Mouse (Mus musculus) layer of hippocampus, adult 2 months (tissue): ENCODE measurements around the gene Piga. TPM values are rescaled to one million over a fixed set of nuclear protein-coding genes. Genes with fewer than 3 reads are reported as not detected.

Source experiments
- DNase-seq, 2 experiments: peaks; one replicate each; pipeline ENCODE4 v3.0.0; 2022; ENCODE audit warnings: low spot score in 2 of 2
- H3K27ac ChIP-seq: fragments of 200-600 bp; 2 replicates; pipeline ENCODE4 v1.8.1; 2022
- H3K4me3 ChIP-seq: fragments of 200-600 bp; 2 replicates; pipeline ENCODE4 v1.8.1; 2022; ENCODE audit warnings: mild to moderate bottlenecking
- CTCF ChIP-seq: fragments of 200-600 bp; conservative IDR thresholded peaks from 2 replicates; pipeline ENCODE4 v1.8.1; 2022; ENCODE audit warnings: antibody characterized with exemption, mild to moderate bottlenecking, moderate library complexity
- total RNA-seq, 2 experiments: library from RNA; stranded (reverse); gene quantifications; 2 replicates each; pipeline ENCODE4 v1.2.3; 2021

Gene Piga
- total RNA-seq, 2 experiments from 2014 or later: 7.0 to 9.4 TPM

DNA sequence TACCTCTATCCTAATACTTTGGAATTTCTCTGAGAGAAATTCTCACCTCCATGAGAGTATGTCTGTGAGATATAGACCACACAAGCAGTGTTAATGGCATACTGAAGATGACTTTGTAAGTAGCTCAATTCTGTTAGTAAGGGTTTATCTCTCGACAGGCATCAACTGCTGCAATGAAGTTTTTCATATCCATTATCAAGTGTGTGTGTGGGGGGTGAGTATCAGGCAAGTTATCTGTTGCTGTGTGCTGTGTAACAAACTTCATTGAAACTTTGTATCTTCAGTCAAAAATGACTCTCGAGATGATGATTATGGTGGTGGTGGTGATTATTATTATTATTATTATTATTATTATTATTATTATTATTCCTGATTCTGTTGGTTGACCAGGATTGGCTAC is 2.8 kb upstream of the Piga start:
- Histone ChIP-seq H3K4me3 (no peak overlapping the region), H3K27ac (no peak overlapping the region)
- TF ChIP-seq CTCF: no peak
- no peak for DNase-seq

- Histone ChIP-seq H3K4me3 (no peak overlapping the region), H3K27ac (no peak overlapping the region)
- TF ChIP-seq CTCF: no peak
- DNase-seq: peak in 1 of 2 experiments; percentile 20
Measured at GRCm38 (mm10) chrX:164418008-164418407, 1.6 kb upstream of the Piga start.

GRCm38 (mm10) chrX:164419955-164420354 is 368 bp downstream of the Piga start:
- DNase-seq: no peak
- peak overlapping the region; percentile 71 for H3K4me3 ChIP-seq
- H3K27ac ChIP-seq: peak overlapping the region; percentile 73
- no peak for TF ChIP-seq CTCF

DNA sequence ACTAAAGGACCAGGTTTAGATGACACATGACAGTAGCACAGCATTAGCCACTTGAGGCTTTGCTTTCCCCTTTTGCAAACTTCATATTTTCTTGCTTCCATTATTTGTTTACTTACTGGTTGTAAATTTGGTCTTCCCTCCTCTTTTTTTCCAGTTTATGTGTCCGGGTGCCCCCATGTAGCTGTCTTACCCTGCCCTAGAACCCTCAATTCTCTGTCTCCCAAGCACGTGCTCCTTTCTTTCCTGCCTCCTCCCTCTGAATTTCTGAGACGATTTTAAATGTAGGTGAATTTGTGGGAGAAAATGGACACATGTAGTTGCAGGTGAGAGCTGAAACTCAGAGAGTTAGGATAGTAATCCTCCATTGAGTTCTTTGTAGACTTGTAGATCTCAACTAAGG is 931 bp downstream of the Piga start:
- DNase-seq: no peak
- TF ChIP-seq CTCF: no peak
- peak overlapping the region; percentile 71 for H3K4me3 ChIP-seq
- no peak overlapping the region for H3K27ac ChIP-seq

DNA sequence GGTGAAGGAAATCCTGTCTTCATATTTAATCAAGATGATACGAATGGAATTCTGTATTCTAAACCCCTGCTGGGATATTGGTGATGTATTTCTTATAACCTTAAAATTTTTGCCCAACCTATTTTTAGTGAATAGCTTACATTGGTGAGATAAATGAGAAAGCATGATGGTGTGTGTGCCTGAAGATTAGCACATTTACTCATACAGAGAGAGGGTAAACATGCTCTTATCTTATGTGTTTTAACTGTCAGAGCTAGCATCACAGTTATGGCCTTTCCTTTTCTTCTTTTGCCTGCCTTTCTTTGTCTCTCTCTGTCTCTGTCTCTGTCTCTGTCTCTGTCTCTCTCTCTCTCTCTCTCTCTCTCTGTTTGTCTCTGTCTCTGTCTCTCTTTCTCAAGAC is 5.2 kb downstream of the Piga start:
- TF ChIP-seq CTCF: no peak
- H3K4me3 ChIP-seq: no peak overlapping the region
- H3K27ac ChIP-seq: no peak overlapping the region
- DNase-seq: no peak

DNA sequence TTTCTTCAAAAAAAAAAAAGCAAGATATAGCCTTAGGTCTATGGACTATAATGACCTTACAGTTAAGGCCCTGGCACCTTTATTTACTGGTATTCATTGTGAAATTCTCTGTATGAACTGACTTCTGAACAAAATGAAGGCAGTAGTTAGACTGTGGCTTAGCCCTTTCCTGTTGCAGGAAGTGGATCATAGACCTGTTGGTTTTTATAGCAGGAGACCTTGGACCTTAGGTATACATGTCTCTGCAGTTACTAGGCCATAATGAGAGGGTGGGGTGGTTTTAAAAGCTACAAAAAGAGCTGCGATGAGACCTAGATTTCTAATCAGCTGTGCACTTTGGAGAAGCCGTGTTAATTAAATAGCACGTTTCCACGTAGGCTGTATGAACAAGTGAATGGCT is 7.7 kb downstream of the Piga start:
- Histone ChIP-seq H3K27ac (no peak overlapping the region), H3K4me3 (no peak overlapping the region)
- TF ChIP-seq CTCF: no peak
- DNase-seq: no peak

- Histone ChIP-seq H3K4me3 (no peak overlapping the region), H3K27ac (no peak overlapping the region)
- no peak for DNase-seq
- no peak for TF ChIP-seq CTCF
Measured at GRCm38 (mm10) chrX:164428224-164428623, 8.6 kb downstream of the Piga start.

- TF ChIP-seq CTCF: no peak
- no peak for DNase-seq
- Histone ChIP-seq H3K4me3 (no peak overlapping the region), H3K27ac (no peak overlapping the region)
Measured at GRCm38 (mm10) chrX:164430621-164431020, 11.0 kb downstream of the Piga start.

GRCm38 (mm10) chrX:164431133-164431532 is 11.5 kb downstream of the Piga start:
- TF ChIP-seq CTCF: no peak
- Histone ChIP-seq H3K4me3 (no peak overlapping the region), H3K27ac (no peak overlapping the region)
- no peak for DNase-seq

DNA sequence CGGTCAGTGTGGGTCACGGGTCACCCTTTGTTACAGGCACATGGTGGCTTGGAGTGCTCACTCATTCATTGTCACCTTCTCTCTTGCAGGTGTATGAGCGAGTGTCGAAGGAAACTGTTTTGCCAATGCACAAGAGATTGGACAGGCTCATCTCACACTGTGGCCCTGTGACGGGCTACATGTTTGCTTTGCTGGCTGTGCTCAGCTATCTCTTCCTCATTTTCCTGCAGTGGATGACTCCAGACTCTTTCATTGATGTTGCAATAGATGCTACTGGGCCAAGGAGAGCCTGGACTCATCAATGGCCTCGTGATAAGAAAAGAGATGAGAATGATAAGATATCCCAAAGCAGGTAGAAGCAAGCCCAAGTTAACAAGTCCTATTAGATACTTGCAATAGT is 12.0 kb downstream of the Piga start:
- TF ChIP-seq CTCF: no peak
- no peak for DNase-seq
- Histone ChIP-seq H3K27ac (no peak overlapping the region), H3K4me3 (no peak overlapping the region)

GRCm38 (mm10) chrX:164432682-164433081 is 13.1 kb downstream of the Piga start:
- Histone ChIP-seq H3K4me3 (no peak overlapping the region), H3K27ac (no peak overlapping the region; the same call in 1 of the 2 replicates)
- TF ChIP-seq CTCF: no peak
- no peak for DNase-seq

- no peak for TF ChIP-seq CTCF
- Histone ChIP-seq H3K4me3 (no peak within 1 kb of the TSS), H3K27ac (peak within 1 kb of the TSS; percentile 57; the same call in 1 of the 2 replicates)
- no peak for DNase-seq
Measured at GRCm38 (mm10) chrX:164436709-164437108, 17.1 kb downstream of the Piga start, which contains the start of gene Asb11. Asb11 (plus strand) TSS chrX:164436994.

DNA sequence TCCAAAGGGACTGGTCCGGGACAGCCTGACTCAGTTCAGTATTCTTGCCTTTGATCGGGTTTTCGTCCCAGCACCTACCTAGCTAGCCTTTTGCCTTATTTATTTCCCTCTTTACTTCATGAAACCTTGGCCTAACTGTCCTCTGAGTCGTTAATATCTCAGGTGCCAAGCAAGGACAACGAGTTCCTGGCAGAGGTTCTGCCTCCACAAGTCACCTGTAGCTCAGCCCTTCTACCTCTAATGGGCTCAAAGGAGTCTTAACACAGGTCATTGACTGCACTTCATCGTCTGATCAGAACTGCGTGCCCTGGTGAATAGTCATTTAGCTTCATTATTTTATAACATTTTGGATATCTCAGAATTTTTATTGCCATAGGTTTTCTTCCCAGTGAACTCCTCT is 19.9 kb downstream of the Piga start:
- Histone ChIP-seq H3K27ac (no peak overlapping the region), H3K4me3 (no peak overlapping the region)
- no peak for TF ChIP-seq CTCF
- no peak for DNase-seq

- DNase-seq: no peak
- no peak overlapping the region for H3K27ac ChIP-seq
- H3K4me3 ChIP-seq: no peak overlapping the region
- no peak for TF ChIP-seq CTCF
Measured at GRCm38 (mm10) chrX:164440140-164440539, 20.6 kb downstream of the Piga start.

DNA sequence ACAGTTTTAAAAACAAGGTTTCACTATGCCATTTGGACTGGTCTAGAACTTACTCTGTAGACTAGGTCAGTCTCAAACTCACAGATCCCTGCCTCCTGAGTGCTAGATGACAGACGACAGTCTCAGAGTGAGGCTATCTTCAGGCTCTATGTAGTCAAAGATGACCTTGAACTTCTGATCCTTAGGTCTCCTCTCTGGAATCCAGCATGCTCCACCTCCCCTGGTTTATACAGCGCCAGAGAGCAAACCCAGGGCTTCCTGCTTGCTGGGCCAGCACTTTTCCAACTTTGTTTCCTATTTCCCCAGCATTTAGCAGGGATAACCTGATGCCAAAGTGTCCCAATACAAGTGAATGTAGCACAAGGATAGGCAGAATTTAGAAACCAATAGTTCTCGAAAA is 21.1 kb downstream of the Piga start:
- no peak for DNase-seq
- Histone ChIP-seq H3K27ac (no peak overlapping the region), H3K4me3 (no peak overlapping the region)
- no peak for TF ChIP-seq CTCF
